Mouse (Mus musculus) liver, embryonic 16.5 days (tissue): ENCODE data around the gene Hmgcl. TPM values are rescaled to one million over a fixed set of nuclear protein-coding genes. Genes with fewer than 3 reads are reported as not detected.

Experiments
- ATAC-seq: fragments of 200-750 bp; cut with Nextera tagmentation; 2 replicates; pipeline ENCODE4 v1.8.0; 2017; ENCODE audit warnings: low read depth, mild to moderate bottlenecking, moderate number of reproducible peaks, moderate library complexity
- H3K27ac ChIP-seq: fragments of 300-500 bp; sonication (generic); 2 replicates; pipeline ENCODE4 v1.5.1; 2014; ENCODE audit warnings: mild to moderate bottlenecking, low read length
- H3K27me3 ChIP-seq: fragments of 300-500 bp; sonication (generic); 2 replicates; pipeline ENCODE4 v1.6.1; 2014; ENCODE audit warnings: low read depth, low read length, mixed read lengths; ENCODE audit not compliant: control insufficient read depth, insufficient read depth
- H3K36me3 ChIP-seq: fragments of 300-500 bp; sonication (generic); 2 replicates; pipeline ENCODE4 v1.6.1; 2014; ENCODE audit warnings: mild to moderate bottlenecking; ENCODE audit not compliant: control insufficient read depth, insufficient read depth
- H3K4me1 ChIP-seq: fragments of 300-500 bp; sonication (generic); 2 replicates; pipeline ENCODE4 v1.6.1; 2014; ENCODE audit warnings: low read depth, low read length, mixed read lengths; ENCODE audit not compliant: control insufficient read depth
- H3K4me2 ChIP-seq: fragments of 300-500 bp; sonication (generic); 2 replicates; pipeline ENCODE4 v1.6.1; 2014; ENCODE audit warnings: low read depth, low read length, mixed read lengths
- H3K4me3 ChIP-seq: fragments of 300-500 bp; sonication (generic); 2 replicates; pipeline ENCODE4 v1.5.1; 2014; ENCODE audit warnings: low read depth, mild to moderate bottlenecking, low read length
- H3K9ac ChIP-seq: fragments of 300-500 bp; sonication (generic); 2 replicates; pipeline ENCODE4 v1.6.1; 2014; ENCODE audit warnings: low read depth, low read length
- H3K9me3 ChIP-seq: fragments of 300-500 bp; sonication (generic); replicated peaks from 2 replicates; pipeline ENCODE4 v1.6.1; 2016; ENCODE audit warnings: low read length; ENCODE audit not compliant: control insufficient read depth
- WGBS: fragments of 180-500 bp; shearing (Covaris S2); extraction: QIAGEN DNeasy Blood & Tissue Kit; methylation state at CpG from one replicate; pipeline ENCODE4 v1.1.7; 2014; ENCODE audit not compliant: insufficient replicate concordance; 5-methylcytosine and 5-hydroxymethylcytosine counted together
- polyA plus RNA-seq: library from polyadenylated mRNA; unstranded; fragments of >200 nt; fragmentation: Nextera tagmentation; extraction: Ambion mirVana; gene quantifications from 2 replicates; pipeline ENCODE4 v1.2.1, GENCODE M21; 2015

Hmgcl gene
- polyA plus RNA-seq, 1 experiment from 2014 or later, result 107 TPM

GRCm38 (mm10) chr4:135948142-135948541, 1.9 kb downstream of the Hmgcl start:
- Histone ChIP-seq H3K4me1 (peaks cover 29% of the 10 kb centered on the region), H3K4me2 (0 out of 2 replicates have a peak overlapping the region, but pooled peaks have one; percentile 9), H3K9me3 (no peaks in the 10 kb centered on the region; the same call in 1 of the 2 replicates), H3K9ac (peak overlapping the region; percentile 4; the same call in 1 of the 2 replicates), H3K36me3 (peaks cover 16% of the 10 kb centered on the region), H3K27ac (peak overlapping the region; percentile 14; the same call in 1 of the 2 replicates), H3K4me3 (no peak overlapping the region), H3K27me3 (no peaks in the 10 kb centered on the region)
- no peak for ATAC-seq
- WGBS, result 77% methylated on average over 8 of the region's 8 CpGs

- no peak for ATAC-seq
- Histone ChIP-seq H3K27me3 (no peaks in the 10 kb centered on the region), H3K4me2 (no peak overlapping the region), H3K9ac (no peak overlapping the region), H3K4me1 (peaks cover 31% of the 10 kb centered on the region), H3K27ac (no peak overlapping the region), H3K4me3 (no peak overlapping the region), H3K36me3 (peaks cover 16% of the 10 kb centered on the region), H3K9me3 (no peaks in the 10 kb centered on the region; the same call in 1 of the 2 replicates)
- WGBS, result 80% methylated on average over 10 of the region's 10 CpGs
Observed at GRCm38 (mm10) chr4:135949475-135949874, 3.2 kb downstream of the Hmgcl start.

- Histone ChIP-seq H3K9me3 (no peaks in the 10 kb centered on the region; the same call in 1 of the 2 replicates), H3K4me2 (no peak overlapping the region), H3K36me3 (peaks cover 19% of the 10 kb centered on the region), H3K4me3 (no peak overlapping the region), H3K27me3 (no peaks in the 10 kb centered on the region), H3K9ac (no peak overlapping the region), H3K4me1 (peaks cover 31% of the 10 kb centered on the region), H3K27ac (no peak overlapping the region)
- ATAC-seq, result peak; percentile 43
- 64% methylated on average over 6 of the region's 6 CpGs for WGBS
Observed at GRCm38 (mm10) chr4:135949911-135950310, 3.7 kb downstream of the Hmgcl start.

GRCm38 (mm10) chr4:135950365-135950764, 4.1 kb downstream of the Hmgcl start:
- no peak for ATAC-seq
- Histone ChIP-seq H3K9ac (no peak overlapping the region), H3K27ac (no peak overlapping the region), H3K9me3 (no peaks in the 10 kb centered on the region; the same call in 1 of the 2 replicates), H3K4me2 (no peak overlapping the region), H3K4me3 (no peak overlapping the region), H3K27me3 (no peaks in the 10 kb centered on the region), H3K4me1 (peaks cover 29% of the 10 kb centered on the region), H3K36me3 (peaks cover 22% of the 10 kb centered on the region)
- 72% methylated on average over 6 of the region's 6 CpGs for WGBS

- no peaks in the 10 kb centered on the region; the same call in 1 of the 2 replicates for H3K9me3 ChIP-seq
- no peak overlapping the region for H3K27ac ChIP-seq
- H3K36me3 ChIP-seq, result peaks cover 22% of the 10 kb centered on the region
- no peaks in the 10 kb centered on the region for H3K27me3 ChIP-seq
- peaks cover 21% of the 10 kb centered on the region for H3K4me1 ChIP-seq
- 90% methylated on average over 3 of the region's 3 CpGs for WGBS
- H3K4me2 ChIP-seq, result no peak overlapping the region
- no peak overlapping the region for H3K9ac ChIP-seq
- ATAC-seq, result no peak
- no peak overlapping the region for H3K4me3 ChIP-seq
Observed at GRCm38 (mm10) chr4:135951505-135951904, 5.3 kb downstream of the Hmgcl start.

- H3K27me3 ChIP-seq, result no peaks in the 10 kb centered on the region
- WGBS, result 70% methylated on average over 3 of the region's 3 CpGs
- no peak overlapping the region for H3K4me2 ChIP-seq
- H3K4me1 ChIP-seq, result peaks cover 10% of the 10 kb centered on the region
- H3K9ac ChIP-seq, result no peak overlapping the region
- H3K36me3 ChIP-seq, result peaks cover 22% of the 10 kb centered on the region
- H3K4me3 ChIP-seq, result no peak overlapping the region
- no peaks in the 10 kb centered on the region; the same call in 1 of the 2 replicates for H3K9me3 ChIP-seq
- no peak overlapping the region for H3K27ac ChIP-seq
- no peak for ATAC-seq
Observed at GRCm38 (mm10) chr4:135953179-135953578, 6.9 kb downstream of the Hmgcl start.

GRCm38 (mm10) chr4:135954241-135954640, 8.0 kb downstream of the Hmgcl start:
- no peaks in the 10 kb centered on the region for H3K27me3 ChIP-seq
- H3K4me1 ChIP-seq, result peaks cover 2% of the 10 kb centered on the region; the same call in 1 of the 2 replicates
- H3K9ac ChIP-seq, result no peak overlapping the region
- no peak overlapping the region for H3K27ac ChIP-seq
- no peaks in the 10 kb centered on the region; the same call in 1 of the 2 replicates for H3K9me3 ChIP-seq
- peaks cover 22% of the 10 kb centered on the region for H3K36me3 ChIP-seq
- ATAC-seq, result no peak
- WGBS, result 16% methylated on average over 2 of the region's 2 CpGs
- no peak overlapping the region for H3K4me3 ChIP-seq
- H3K4me2 ChIP-seq, result no peak overlapping the region

- Histone ChIP-seq H3K4me1 (peaks cover 2% of the 10 kb centered on the region; the same call in 1 of the 2 replicates), H3K36me3 (peaks cover 22% of the 10 kb centered on the region), H3K27me3 (no peaks in the 10 kb centered on the region), H3K4me2 (no peak overlapping the region), H3K27ac (no peak overlapping the region), H3K9me3 (no peaks in the 10 kb centered on the region; the same call in 1 of the 2 replicates), H3K9ac (no peak overlapping the region), H3K4me3 (no peak overlapping the region)
- no peak for ATAC-seq
- WGBS, result 78% methylated on average over 9 of the region's 9 CpGs
Observed at GRCm38 (mm10) chr4:135955886-135956285, 9.6 kb downstream of the Hmgcl start.

GRCm38 (mm10) chr4:135958354-135958753, 12.1 kb downstream of the Hmgcl start:
- Histone ChIP-seq H3K9ac (no peak overlapping the region), H3K4me2 (no peak overlapping the region), H3K36me3 (peaks cover 6% of the 10 kb centered on the region), H3K9me3 (no peaks in the 10 kb centered on the region), H3K27ac (peak overlapping the region; percentile 65), H3K27me3 (no peaks in the 10 kb centered on the region), H3K4me1 (peaks cover 6% of the 10 kb centered on the region), H3K4me3 (no peak overlapping the region)
- 64% methylated on average over 8 of the region's 8 CpGs for WGBS
- peak; percentile 72 for ATAC-seq
